Mouse (Mus musculus) hindbrain, embryonic 11.5 days (tissue): Measurements from ENCODE around the gene Sla2. TPM values are rescaled to one million over a fixed set of nuclear protein-coding genes. Genes with fewer than 3 reads are reported as not detected.
"Not testable (repeated sequence)": the region's sequence is repeated elsewhere in the genome, so short reads cannot be mapped to it uniquely, and the experiment has no call there.

ENCODE experiments used
- ATAC-seq: fragments of 200-750 bp; cut with Nextera tagmentation; 2 replicates; pipeline ENCODE4 v1.8.0; 2017; ENCODE audit warnings: mild to moderate bottlenecking, moderate TSS enrichment, moderate library complexity; ENCODE audit not compliant: low FRiP score
- DNase-seq: peaks from one replicate; pipeline ENCODE4 v3.0.0-alpha.2; 2015; ENCODE audit warnings: low spot score
- H3K27ac ChIP-seq: fragments of 300-500 bp; sonication (generic); 2 replicates; pipeline ENCODE4 v1.5.1; 2014; ENCODE audit warnings: mild to moderate bottlenecking, low read depth, low read length
- H3K27me3 ChIP-seq: fragments of 300-500 bp; sonication (generic); 2 replicates; pipeline ENCODE4 v1.6.1; 2014; ENCODE audit warnings: mild to moderate bottlenecking, low read length, moderate library complexity, mixed read lengths; ENCODE audit not compliant: control insufficient read depth, insufficient read depth
- H3K36me3 ChIP-seq: fragments of 300-500 bp; sonication (generic); 2 replicates; pipeline ENCODE4 v1.6.1; 2014; ENCODE audit warnings: mild to moderate bottlenecking, low read length, moderate library complexity, mixed read lengths; ENCODE audit not compliant: control insufficient read depth, insufficient read depth
- H3K4me1 ChIP-seq: fragments of 300-500 bp; sonication (generic); replicated peaks from 2 replicates; pipeline ENCODE4 v1.6.1; 2014; ENCODE audit warnings: low read length, mixed read lengths; ENCODE audit not compliant: control insufficient read depth, insufficient read depth
- H3K4me2 ChIP-seq: fragments of 300-500 bp; sonication (generic); replicated peaks from 2 replicates; pipeline ENCODE4 v1.6.1; 2014; ENCODE audit warnings: mild to moderate bottlenecking, low read depth, low read length
- H3K4me3 ChIP-seq: fragments of 300-500 bp; sonication (generic); 2 replicates; pipeline ENCODE4 v1.5.1; 2014; ENCODE audit warnings: low read depth, low read length
- H3K9ac ChIP-seq: fragments of 300-500 bp; sonication (generic); 2 replicates; pipeline ENCODE4 v1.6.1; 2014; ENCODE audit warnings: low read depth, low read length
- H3K9me3 ChIP-seq: fragments of 300-500 bp; sonication (generic); 2 replicates; pipeline ENCODE4 v1.6.1; 2016; ENCODE audit warnings: low read length; ENCODE audit not compliant: control insufficient read depth
- WGBS: fragments of 180-500 bp; shearing (Covaris S2); extraction: QIAGEN DNeasy Blood & Tissue Kit; methylation state at CpG from one replicate; pipeline ENCODE4 v1.1.7; 2014; 5-methylcytosine and 5-hydroxymethylcytosine counted together
- polyA plus RNA-seq: library from polyadenylated mRNA; unstranded; fragments of >200 nt; fragmentation: Nextera tagmentation; extraction: Ambion mirVana; gene quantifications from 2 replicates; pipeline ENCODE4 v1.2.1, GENCODE M21; 2014

Gene Sla2
- 0.47 and 0.59 TPM in 2 replicates for polyA plus RNA-seq

GRCm38 (mm10) chr2:156887017-156887416 lies at the start of gene Sla2:
Sla2 (minus strand) TSS chr2:156887192.
- whole genome bisulfite sequencing: 62% methylated on average over 6 of the region's 6 CpGs
- Histone ChIP-seq H3K4me1 (no peaks in the 10 kb centered on the region), H3K4me2 (no peak within 1 kb of the TSS), H3K9me3 (no peaks in the 10 kb centered on the region), H3K27ac (no peak within 1 kb of the TSS), H3K27me3 (no peaks in the 10 kb centered on the region), H3K36me3 (no peaks in the 10 kb centered on the region), H3K4me3 (no peak within 1 kb of the TSS), H3K9ac (no peak within 1 kb of the TSS)
- DNase-seq (no peak), ATAC-seq (no peak)

- H3K9ac ChIP-seq: no peak overlapping the region
- DNase-seq (no peak), ATAC-seq (no peak)
- H3K27me3 ChIP-seq: no peaks in the 10 kb centered on the region
- no peaks in the 10 kb centered on the region for H3K4me1 ChIP-seq
- H3K36me3 ChIP-seq: no peaks in the 10 kb centered on the region
- WGBS: 79% methylated on average over 6 of the region's 6 CpGs
- H3K4me2 ChIP-seq: no peak overlapping the region
- H3K4me3 ChIP-seq: no peak overlapping the region
- no peak overlapping the region for H3K27ac ChIP-seq
- no peaks in the 10 kb centered on the region for H3K9me3 ChIP-seq
These were observed 48.0 kb upstream of the Sla2 start for GRCm38 (mm10) chr2:156935005-156935404.

GRCm38 (mm10) chr2:156933426-156933825 lies 46.4 kb upstream of the Sla2 start:
- Histone ChIP-seq H3K27ac (no peak overlapping the region), H3K4me1 (no peaks in the 10 kb centered on the region), H3K9ac (no peak overlapping the region), H3K36me3 (no peaks in the 10 kb centered on the region), H3K4me2 (no peak overlapping the region), H3K27me3 (no peaks in the 10 kb centered on the region), H3K4me3 (no peak overlapping the region), H3K9me3 (no peaks in the 10 kb centered on the region)
- ATAC-seq (no peak), DNase-seq (no peak)
- 94% methylated on average over 1 of the region's 1 CpGs for WGBS

GRCm38 (mm10) chr2:156931421-156931820 lies 44.4 kb upstream of the Sla2 start:
- Histone ChIP-seq H3K36me3 (no peaks in the 10 kb centered on the region), H3K27ac (no peak overlapping the region), H3K27me3 (no peaks in the 10 kb centered on the region), H3K9ac (no peak overlapping the region), H3K4me2 (no peak overlapping the region), H3K4me3 (no peak overlapping the region), H3K4me1 (no peaks in the 10 kb centered on the region), H3K9me3 (no peaks in the 10 kb centered on the region)
- 100% methylated on average over 2 of the region's 2 CpGs for WGBS
- ATAC-seq (no peak), DNase-seq (no peak)

GRCm38 (mm10) chr2:156930549-156930948 lies 43.6 kb upstream of the Sla2 start:
- no peak overlapping the region for H3K4me3 ChIP-seq
- 91% methylated on average over 6 of the region's 6 CpGs for WGBS
- ATAC-seq: no peak

DNA sequence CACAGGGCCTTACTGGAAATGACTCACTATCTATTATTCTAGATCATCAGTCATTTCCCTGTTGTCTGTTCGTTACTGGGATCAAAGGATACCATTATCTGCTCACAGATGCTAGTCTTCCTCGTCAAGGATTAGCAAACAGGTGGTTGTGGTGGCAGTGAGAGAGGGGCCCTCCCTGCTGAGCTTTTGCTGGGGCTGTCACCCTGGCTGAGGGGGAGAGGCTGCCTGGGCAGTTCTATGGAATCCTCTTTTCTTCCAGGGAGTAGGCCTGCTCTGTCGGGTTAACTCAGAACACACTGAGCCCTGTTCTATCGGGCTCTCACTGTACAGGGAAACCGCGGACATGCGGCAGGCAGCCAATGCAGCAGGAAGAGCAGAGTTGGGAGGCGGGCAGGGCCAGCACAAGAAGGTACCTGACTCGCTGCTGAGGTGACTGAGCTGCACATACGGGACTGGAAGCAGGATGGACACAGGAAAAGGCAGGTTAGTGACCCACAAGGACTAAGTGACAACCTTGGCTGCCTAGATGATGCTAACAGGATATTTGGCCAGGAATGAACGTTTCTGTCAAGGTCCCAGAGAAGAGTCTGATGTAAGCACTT lies 42.6 kb upstream of the Sla2 start:
- H3K4me2 ChIP-seq: no peak overlapping the region
- no peaks in the 10 kb centered on the region for H3K9me3 ChIP-seq
- ATAC-seq: no peak
- no peaks in the 10 kb centered on the region for H3K4me1 ChIP-seq
- no peak for DNase-seq
- no peak overlapping the region for H3K27ac ChIP-seq
- no peaks in the 10 kb centered on the region for H3K27me3 ChIP-seq
- H3K4me3 ChIP-seq: no peak overlapping the region
- 62% methylated on average over 11 of the region's 11 CpGs for WGBS
- H3K36me3 ChIP-seq: no peaks in the 10 kb centered on the region
- H3K9ac ChIP-seq: no peak overlapping the region

More at GRCm38 (mm10) chr2:156930549-156930948, 43.6 kb upstream of the Sla2 start:
- Histone ChIP-seq H3K36me3 (no peaks in the 10 kb centered on the region), H3K27me3 (no peaks in the 10 kb centered on the region), H3K9ac (no peak overlapping the region), H3K27ac (no peak overlapping the region), H3K9me3 (no peaks in the 10 kb centered on the region), H3K4me2 (no peak overlapping the region), H3K4me1 (no peaks in the 10 kb centered on the region)
- no peak for DNase-seq

- Histone ChIP-seq H3K9me3 (no peaks in the 10 kb centered on the region), H3K9ac (no peak overlapping the region), H3K27me3 (no peaks in the 10 kb centered on the region), H3K4me2 (no peak overlapping the region), H3K36me3 (no peaks in the 10 kb centered on the region), H3K27ac (no peak overlapping the region), H3K4me3 (no peak overlapping the region), H3K4me1 (no peaks in the 10 kb centered on the region)
- whole genome bisulfite sequencing: 94% methylated on average over 6 of the region's 6 CpGs
- ATAC-seq: no peak
- DNase-seq: no peak
These were observed 41.6 kb upstream of the Sla2 start for GRCm38 (mm10) chr2:156928606-156929005.

DNA sequence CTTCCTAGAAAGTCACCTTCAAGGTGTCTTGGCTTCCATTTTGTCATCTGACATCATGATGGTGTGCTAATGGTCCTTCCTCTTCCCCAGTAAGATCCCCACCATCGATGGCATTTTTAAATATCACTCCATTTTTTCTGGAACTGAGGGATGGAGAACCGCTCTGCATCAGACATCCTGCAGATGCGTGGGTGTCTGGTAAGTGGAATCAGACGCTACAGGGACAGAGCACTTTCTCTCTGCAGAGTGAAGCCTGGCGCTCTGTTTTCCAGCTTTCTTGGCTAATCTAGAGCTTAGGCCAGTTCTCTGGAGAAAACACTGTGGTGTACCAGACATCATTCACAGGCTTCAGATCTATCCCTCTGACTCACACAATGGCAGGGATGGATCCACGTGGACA lies 40.7 kb upstream of the Sla2 start:
- no peak overlapping the region for H3K27ac ChIP-seq
- H3K36me3 ChIP-seq: no peaks in the 10 kb centered on the region
- ATAC-seq (no peak), DNase-seq (no peak)
- no peaks in the 10 kb centered on the region for H3K4me1 ChIP-seq
- H3K4me3 ChIP-seq: no peak overlapping the region
- no peak overlapping the region for H3K9ac ChIP-seq
- no peak overlapping the region for H3K4me2 ChIP-seq
- H3K27me3 ChIP-seq: no peaks in the 10 kb centered on the region
- WGBS: 90% methylated on average over 6 of the region's 6 CpGs
- H3K9me3 ChIP-seq: no peaks in the 10 kb centered on the region

DNA sequence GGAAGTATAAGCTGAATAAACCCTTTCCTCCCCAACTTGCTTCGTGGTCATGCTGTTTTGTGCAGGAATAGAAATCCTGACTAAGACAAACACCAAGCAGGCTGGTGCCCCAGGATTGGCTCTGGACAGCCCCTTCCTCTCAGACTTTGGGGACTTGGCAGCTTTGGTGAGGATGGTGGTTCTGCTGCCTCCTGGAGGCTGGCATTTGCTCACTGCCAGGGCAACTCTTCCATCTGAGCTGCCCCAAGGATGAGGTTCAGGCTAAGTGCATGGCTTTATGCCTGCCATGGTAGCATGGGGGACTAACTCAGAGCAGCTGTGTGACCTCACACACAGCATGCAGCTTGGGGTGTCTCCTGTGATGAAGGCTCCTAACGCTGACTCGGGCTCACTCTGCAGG lies 38.6 kb upstream of the Sla2 start:
- H3K4me3 ChIP-seq, H3K27me3 ChIP-seq, H3K27ac ChIP-seq, H3K4me1 ChIP-seq, DNase-seq, H3K9ac ChIP-seq, H3K9me3 ChIP-seq, H3K36me3 ChIP-seq, H3K4me2 ChIP-seq, ATAC-seq: not testable (repeated sequence)
- 76% methylated on average over 3 of the region's 3 CpGs for WGBS
